Mouse (Mus musculus) intestine, embryonic 14.5 days (tissue): Measurements from ENCODE around the gene Ambra1. TPM values are rescaled to one million over a fixed set of nuclear protein-coding genes. Genes with fewer than 3 reads are reported as not detected.

Experiments
- ATAC-seq: fragments of 200-750 bp; cut with Nextera tagmentation; replicated peaks from 2 replicates; pipeline ENCODE4 v1.8.0; 2017; ENCODE audit warnings: low read depth, moderate number of reproducible peaks, moderate TSS enrichment, moderate library complexity; ENCODE audit not compliant: low FRiP score, low TSS enrichment
- DNase-seq: peaks from one replicate; pipeline ENCODE4 v3.0.0-alpha.2; 2018; ENCODE audit warnings: low spot score
- H3K27ac ChIP-seq: fragments of 300-500 bp; sonication (generic); 2 replicates; pipeline ENCODE4 v1.5.1; 2014; ENCODE audit warnings: low read depth, mild to moderate bottlenecking, control low read depth
- H3K27me3 ChIP-seq: fragments of 300-500 bp; sonication (generic); replicated peaks from 2 replicates; pipeline ENCODE4 v1.6.1; 2014; ENCODE audit warnings: low read length, control low read depth; ENCODE audit not compliant: control insufficient read depth, insufficient read depth
- H3K36me3 ChIP-seq: fragments of 300-500 bp; sonication (generic); 2 replicates; pipeline ENCODE4 v1.6.1; 2014; ENCODE audit warnings: low read length, control low read depth; ENCODE audit not compliant: control insufficient read depth, insufficient read depth
- H3K4me1 ChIP-seq: fragments of 300-500 bp; sonication (generic); replicated peaks from 2 replicates; pipeline ENCODE4 v1.6.1; 2014; ENCODE audit warnings: low read length, control low read depth, mixed read lengths; ENCODE audit not compliant: control insufficient read depth, insufficient read depth
- H3K4me2 ChIP-seq: fragments of 300-500 bp; sonication (generic); 2 replicates; pipeline ENCODE4 v1.6.1; 2014; ENCODE audit warnings: low read length
- H3K4me3 ChIP-seq: fragments of 300-500 bp; sonication (generic); 2 replicates; pipeline ENCODE4 v1.5.1; 2014; ENCODE audit warnings: low read depth, low read length, control low read depth, mixed read lengths
- H3K9ac ChIP-seq: fragments of 300-500 bp; sonication (generic); 2 replicates; pipeline ENCODE4 v1.6.1; 2014; ENCODE audit warnings: mild to moderate bottlenecking, low read length
- H3K9me3 ChIP-seq: fragments of 300-500 bp; sonication (generic); 2 replicates; pipeline ENCODE4 v1.6.1; 2016; ENCODE audit warnings: low read length, control low read depth; ENCODE audit not compliant: control insufficient read depth
- WGBS: fragments of 180-500 bp; shearing (Covaris S2); extraction: QIAGEN DNeasy Blood & Tissue Kit; methylation state at CpG from one replicate; pipeline ENCODE4 v1.1.7; 2014; 5-methylcytosine and 5-hydroxymethylcytosine counted together
- polyA plus RNA-seq: library from polyadenylated mRNA; unstranded; fragments of >200 nt; fragmentation: Nextera tagmentation; extraction: Ambion mirVana; gene quantifications from 2 replicates; pipeline ENCODE4 v1.2.1, GENCODE M21; 2014

Gene Ambra1
- polyA plus RNA-seq, 1 experiment from 2014 or later, result 15.7 TPM

DNA sequence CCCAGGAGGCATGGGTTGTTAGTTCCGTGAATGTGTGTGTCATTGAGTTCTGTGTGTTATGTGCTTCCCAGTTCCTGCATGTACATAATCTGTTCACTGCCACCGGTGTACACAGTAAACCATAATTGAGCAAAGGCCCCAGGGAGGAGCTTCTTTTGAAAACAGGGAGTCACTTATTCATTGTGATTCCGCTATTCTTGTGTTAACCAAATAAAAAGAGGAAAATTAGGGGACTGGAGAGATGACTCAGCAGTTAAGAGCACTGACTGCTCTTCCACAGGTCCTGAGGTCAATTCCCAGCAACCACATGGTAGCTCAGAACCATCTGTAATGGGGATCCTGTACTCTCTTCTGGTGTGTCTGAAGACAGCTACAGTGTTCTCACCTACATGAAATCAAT is 164.8 kb downstream of the Ambra1 start:
- Histone ChIP-seq H3K4me1 (no peaks in the 10 kb centered on the region), H3K27me3 (no peaks in the 10 kb centered on the region), H3K4me2 (no peak overlapping the region), H3K36me3 (peaks cover 23% of the 10 kb centered on the region), H3K4me3 (no peak overlapping the region), H3K27ac (no peak overlapping the region), H3K9ac (no peak overlapping the region), H3K9me3 (no peaks in the 10 kb centered on the region)
- WGBS, result 82% methylated on average over 3 of the region's 3 CpGs
- no peak for DNase-seq
- ATAC-seq, result no peak

DNA sequence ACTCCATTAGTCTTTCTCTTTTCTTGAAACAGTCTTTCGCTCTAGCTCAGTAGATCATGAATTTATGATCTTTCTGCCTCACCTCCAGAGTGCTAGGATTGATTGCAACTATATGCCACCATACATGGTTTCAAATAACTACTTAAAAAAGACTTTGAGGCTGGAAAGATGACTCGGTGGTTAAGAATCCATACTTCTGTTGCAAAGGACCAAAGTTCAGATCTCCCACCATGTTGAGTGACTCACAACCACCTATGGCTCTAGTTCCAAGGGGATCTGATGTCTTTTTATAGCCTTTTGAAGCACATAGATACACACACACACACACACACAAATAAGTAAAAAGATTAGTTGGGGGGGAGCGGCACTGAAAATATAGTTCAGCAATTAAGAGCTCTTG is 165.5 kb downstream of the Ambra1 start:
- Histone ChIP-seq H3K36me3 (peaks cover 26% of the 10 kb centered on the region), H3K27me3 (no peaks in the 10 kb centered on the region), H3K4me1 (no peaks in the 10 kb centered on the region), H3K4me2 (no peak overlapping the region), H3K9ac (no peak overlapping the region), H3K4me3 (no peak overlapping the region), H3K9me3 (no peaks in the 10 kb centered on the region), H3K27ac (no peak overlapping the region)
- 87% methylated on average over 3 of the region's 3 CpGs for whole genome bisulfite sequencing
- ATAC-seq (no peak), DNase-seq (no peak)

GRCm38 (mm10) chr2:91897968-91898367 is 168.0 kb downstream of the Ambra1 start:
- no peaks in the 10 kb centered on the region for H3K27me3 ChIP-seq
- no peak overlapping the region for H3K4me2 ChIP-seq
- H3K4me1 ChIP-seq, result no peaks in the 10 kb centered on the region
- H3K27ac ChIP-seq, result no peak overlapping the region
- no peak overlapping the region for H3K9ac ChIP-seq
- peaks cover 26% of the 10 kb centered on the region for H3K36me3 ChIP-seq
- no peak for ATAC-seq
- no peak overlapping the region for H3K4me3 ChIP-seq
- no peaks in the 10 kb centered on the region for H3K9me3 ChIP-seq
- no peak for DNase-seq

DNA sequence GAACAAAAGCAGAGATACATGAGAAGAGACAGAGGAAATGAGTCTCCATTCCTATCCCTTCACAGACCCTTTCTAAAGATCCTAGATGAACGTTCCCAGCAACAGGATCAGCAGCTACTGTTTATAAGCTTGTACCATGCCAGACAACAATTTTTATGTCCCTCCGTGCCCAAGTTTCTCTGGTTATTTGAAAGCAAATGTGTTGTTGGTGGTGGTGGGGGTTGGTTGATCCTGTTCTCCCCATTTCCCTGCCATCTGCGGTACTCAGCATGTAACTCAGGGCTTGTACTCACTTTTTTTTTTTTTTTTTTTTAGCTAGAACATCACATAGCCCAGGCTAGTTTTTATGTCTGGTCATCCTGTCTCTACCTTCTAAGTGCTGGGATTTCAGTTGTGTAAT is 169.2 kb downstream of the Ambra1 start:
- H3K27me3 ChIP-seq, result no peaks in the 10 kb centered on the region
- H3K4me3 ChIP-seq, result no peak overlapping the region
- no peaks in the 10 kb centered on the region for H3K9me3 ChIP-seq
- 89% methylated on average over 3 of the region's 3 CpGs for WGBS
- H3K27ac ChIP-seq, result no peak overlapping the region
- ATAC-seq, result no peak
- no peak overlapping the region for H3K4me2 ChIP-seq
- H3K36me3 ChIP-seq, result peaks cover 23% of the 10 kb centered on the region
- H3K9ac ChIP-seq, result no peak overlapping the region
- DNase-seq, result no peak
- no peaks in the 10 kb centered on the region for H3K4me1 ChIP-seq

DNA sequence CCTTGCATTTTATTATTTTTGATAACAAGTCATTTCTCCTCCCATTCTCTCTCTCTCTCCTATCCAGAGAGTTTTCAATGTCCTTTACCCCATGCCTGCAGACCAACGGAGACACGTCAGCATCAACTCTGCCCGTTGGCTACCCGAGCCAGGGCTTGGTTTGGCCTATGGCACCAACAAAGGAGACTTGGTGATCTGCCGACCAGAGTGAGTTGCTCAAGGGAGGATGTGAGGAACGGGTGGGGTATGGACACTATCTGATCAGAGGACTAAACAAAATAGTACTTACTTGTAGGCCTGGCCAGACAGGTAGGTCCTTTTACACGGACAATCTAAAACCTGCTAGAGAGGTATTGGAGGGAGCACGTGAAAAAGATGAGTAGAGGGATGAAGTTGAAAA is 170.5 kb downstream of the Ambra1 start:
- no peak for DNase-seq
- 93% methylated on average over 8 of the region's 8 CpGs for WGBS
- Histone ChIP-seq H3K27ac (no peak overlapping the region), H3K9ac (no peak overlapping the region), H3K27me3 (no peaks in the 10 kb centered on the region), H3K9me3 (no peaks in the 10 kb centered on the region), H3K4me1 (no peaks in the 10 kb centered on the region), H3K4me3 (no peak overlapping the region), H3K4me2 (no peak overlapping the region), H3K36me3 (peaks cover 19% of the 10 kb centered on the region)
- no peak for ATAC-seq

- Histone ChIP-seq H3K27me3 (no peaks in the 10 kb centered on the region), H3K36me3 (peaks cover 19% of the 10 kb centered on the region), H3K4me3 (no peak overlapping the region), H3K27ac (no peak overlapping the region), H3K9ac (no peak overlapping the region), H3K9me3 (no peaks in the 10 kb centered on the region), H3K4me1 (no peaks in the 10 kb centered on the region), H3K4me2 (no peak overlapping the region)
- DNase-seq (no peak), ATAC-seq (no peak)
- 72% methylated on average over 5 of the region's 5 CpGs for WGBS
These were observed 172.4 kb downstream of the Ambra1 start for GRCm38 (mm10) chr2:91902336-91902735.

- H3K27me3 ChIP-seq, result no peaks in the 10 kb centered on the region
- DNase-seq (no peak), ATAC-seq (no peak)
- H3K27ac ChIP-seq, result no peak overlapping the region
- H3K9ac ChIP-seq, result no peak overlapping the region
- 92% methylated on average over 3 of the region's 3 CpGs for WGBS
- H3K9me3 ChIP-seq, result no peaks in the 10 kb centered on the region
- no peaks in the 10 kb centered on the region for H3K4me1 ChIP-seq
- no peak overlapping the region for H3K4me3 ChIP-seq
- peaks cover 23% of the 10 kb centered on the region for H3K36me3 ChIP-seq
- H3K4me2 ChIP-seq, result no peak overlapping the region
These were observed 173.4 kb downstream of the Ambra1 start for GRCm38 (mm10) chr2:91903171-91903925.

DNA sequence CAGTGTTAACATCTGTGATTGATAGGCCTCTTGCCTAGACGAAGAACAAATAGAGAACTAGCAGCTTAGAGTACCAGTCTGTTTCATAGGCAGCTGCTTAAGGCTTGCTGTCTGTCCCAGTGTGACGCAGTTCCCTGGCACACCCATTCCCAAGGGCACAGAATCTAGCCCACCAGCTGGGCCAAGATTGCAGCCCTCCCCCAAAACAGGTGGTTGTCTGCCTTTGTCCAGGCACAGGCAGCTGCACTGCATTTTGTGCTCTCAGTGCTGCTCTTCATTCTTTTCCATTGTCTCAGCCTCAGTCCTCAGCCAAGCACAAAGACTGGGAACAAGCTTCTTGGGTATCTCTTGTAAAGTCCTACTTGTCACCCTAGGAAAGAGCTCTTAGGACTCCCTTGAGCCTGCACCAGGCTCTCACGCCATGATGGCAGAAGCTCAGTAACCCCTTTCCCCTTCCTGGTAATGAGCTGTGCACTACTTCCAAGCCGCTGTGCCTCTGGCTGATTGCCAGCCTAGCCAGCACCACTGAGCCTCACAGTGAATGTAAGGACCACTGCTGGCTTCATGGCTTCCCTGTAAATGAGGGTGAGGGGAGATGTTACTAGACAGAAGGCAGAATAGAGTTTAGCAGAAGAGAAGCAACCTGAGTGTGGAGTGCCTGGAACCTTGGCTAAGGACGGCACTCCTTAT is 174.8 kb downstream of the Ambra1 start:
- Histone ChIP-seq H3K27ac (no peak overlapping the region), H3K4me2 (no peak overlapping the region), H3K4me1 (no peaks in the 10 kb centered on the region), H3K4me3 (no peak overlapping the region), H3K9ac (no peak overlapping the region), H3K9me3 (no peaks in the 10 kb centered on the region), H3K27me3 (no peaks in the 10 kb centered on the region), H3K36me3 (peaks cover 37% of the 10 kb centered on the region)
- DNase-seq (no peak), ATAC-seq (no peak)
- WGBS, result 77% methylated on average over 5 of the region's 5 CpGs

DNA sequence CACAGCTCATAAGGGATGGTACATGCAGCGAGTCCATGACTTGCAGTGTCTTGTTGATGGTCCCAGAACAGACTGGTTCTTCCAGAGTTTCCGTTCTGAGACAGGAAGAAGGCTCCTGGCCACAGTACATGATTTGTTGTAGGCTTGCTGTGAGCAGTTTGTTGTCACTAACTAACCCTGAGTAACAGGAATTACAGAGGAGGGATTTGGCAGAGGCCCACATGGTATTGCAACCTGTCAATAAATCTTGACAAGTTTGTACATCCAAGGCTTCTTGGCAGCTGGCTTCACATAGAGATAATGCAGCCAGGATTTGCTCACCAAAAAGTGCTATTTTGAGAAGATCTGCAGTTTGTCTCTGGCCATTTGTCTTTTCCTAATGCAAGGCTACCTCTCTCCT is 176.2 kb downstream of the Ambra1 start:
- no peak overlapping the region for H3K4me3 ChIP-seq
- no peaks in the 10 kb centered on the region for H3K27me3 ChIP-seq
- no peak overlapping the region for H3K27ac ChIP-seq
- H3K9me3 ChIP-seq, result no peaks in the 10 kb centered on the region
- peaks cover 45% of the 10 kb centered on the region for H3K36me3 ChIP-seq
- H3K4me2 ChIP-seq, result no peak overlapping the region
- H3K4me1 ChIP-seq, result no peaks in the 10 kb centered on the region
- no peak overlapping the region for H3K9ac ChIP-seq
- DNase-seq, result no peak
- no peak for ATAC-seq
- WGBS, result 88% methylated on average over 2 of the region's 2 CpGs
